Mouse (Mus musculus) limb, embryonic 11.5 days (tissue): Measurements from ENCODE around the gene Hils1. TPM values are rescaled to one million over a fixed set of nuclear protein-coding genes. Genes with fewer than 3 reads are reported as not detected.

Experiments
- ATAC-seq: fragments of 200-750 bp; cut with Nextera tagmentation; 2 replicates; pipeline ENCODE4 v1.8.0; 2017; ENCODE audit warnings: low read depth; ENCODE audit not compliant: insufficient number of reproducible peaks, low FRiP score, low TSS enrichment
- DNase-seq: peaks from one replicate; pipeline ENCODE4 v3.0.0-alpha.2; 2015; ENCODE audit warnings: low spot score
- H3K27ac ChIP-seq: fragments of 300-500 bp; sonication (generic); replicated peaks from 2 replicates; pipeline ENCODE4 v1.5.1; 2014; ENCODE audit warnings: low read depth, mild to moderate bottlenecking, low read length
- H3K27me3 ChIP-seq: fragments of 300-500 bp; sonication (generic); 2 replicates; pipeline ENCODE4 v1.6.1; 2014; ENCODE audit warnings: mild to moderate bottlenecking, low read length, mixed read lengths; ENCODE audit not compliant: control insufficient read depth, insufficient read depth
- H3K36me3 ChIP-seq: fragments of 300-500 bp; sonication (generic); 2 replicates; pipeline ENCODE4 v1.6.1; 2014; ENCODE audit warnings: mild to moderate bottlenecking, low read length, moderate library complexity, mixed read lengths; ENCODE audit not compliant: control insufficient read depth, insufficient read depth
- H3K4me1 ChIP-seq: fragments of 300-500 bp; sonication (generic); 2 replicates; pipeline ENCODE4 v1.6.1; 2014; ENCODE audit warnings: low read length, mixed read lengths; ENCODE audit not compliant: control insufficient read depth, insufficient read depth
- H3K4me2 ChIP-seq: fragments of 300-500 bp; sonication (generic); 2 replicates; pipeline ENCODE4 v1.6.1; 2014; ENCODE audit warnings: low read depth, mild to moderate bottlenecking, moderate library complexity; ENCODE audit not compliant: severe bottlenecking
- H3K4me3 ChIP-seq: fragments of 300-500 bp; sonication (generic); 2 replicates; pipeline ENCODE4 v1.5.1; 2014; ENCODE audit warnings: low read depth, low read length
- H3K9ac ChIP-seq: fragments of 300-500 bp; sonication (generic); 2 replicates; pipeline ENCODE4 v1.6.1; 2014; ENCODE audit warnings: mild to moderate bottlenecking, low read length
- H3K9me3 ChIP-seq: fragments of 300-500 bp; sonication (generic); 2 replicates; pipeline ENCODE4 v1.6.1; 2016; ENCODE audit warnings: low read length; ENCODE audit not compliant: control insufficient read depth
- WGBS: fragments of 180-500 bp; shearing (Covaris S2); extraction: QIAGEN DNeasy Blood & Tissue Kit; methylation state at CpG from one replicate; pipeline ENCODE4 v1.1.7; 2014; 5-methylcytosine and 5-hydroxymethylcytosine counted together
- polyA plus RNA-seq: library from polyadenylated mRNA; unstranded; fragments of >200 nt; fragmentation: Nextera tagmentation; extraction: Ambion mirVana; gene quantifications from 2 replicates; pipeline ENCODE4 v1.2.1, GENCODE M21; 2014

Hils1 gene
- polyA plus RNA-seq, 1 experiment from 2014 or later: not detected

- no peak for ATAC-seq
- WGBS: 76% methylated on average over 8 of the region's 8 CpGs
- no peaks in the 10 kb centered on the region for H3K27me3 ChIP-seq
- H3K9ac ChIP-seq: no peak overlapping the region
- no peak overlapping the region for H3K4me2 ChIP-seq
- no peaks in the 10 kb centered on the region for H3K9me3 ChIP-seq
- DNase-seq: no peak
- H3K36me3 ChIP-seq: peaks cover 12% of the 10 kb centered on the region
- no peak overlapping the region for H3K4me3 ChIP-seq
- peaks cover 7% of the 10 kb centered on the region; the same call in 1 of the 2 replicates for H3K4me1 ChIP-seq
- H3K27ac ChIP-seq: no peak overlapping the region
These were observed 25.6 kb upstream of the Hils1 start for GRCm38 (mm10) chr11:94941776-94942175.

GRCm38 (mm10) chr11:94942282-94943023 lies 24.9 kb upstream of the Hils1 start:
- Histone ChIP-seq H3K27me3 (no peaks in the 10 kb centered on the region), H3K4me2 (no peak overlapping the region), H3K27ac (no peak overlapping the region), H3K9ac (no peak overlapping the region), H3K9me3 (no peaks in the 10 kb centered on the region), H3K4me3 (no peak overlapping the region), H3K4me1 (peaks cover 7% of the 10 kb centered on the region; the same call in 1 of the 2 replicates), H3K36me3 (peaks cover 15% of the 10 kb centered on the region)
- WGBS: 57% methylated on average over 12 of the region's 13 CpGs
- DNase-seq: peak; percentile 57
- no peak for ATAC-seq

GRCm38 (mm10) chr11:94943054-94943453 lies 24.3 kb upstream of the Hils1 start:
- H3K9ac ChIP-seq: no peak overlapping the region
- no peaks in the 10 kb centered on the region for H3K9me3 ChIP-seq
- H3K27ac ChIP-seq: no peak overlapping the region
- no peak for DNase-seq
- H3K4me2 ChIP-seq: no peak overlapping the region
- H3K27me3 ChIP-seq: no peaks in the 10 kb centered on the region
- peaks cover 1% of the 10 kb centered on the region; the same call in 1 of the 2 replicates for H3K4me1 ChIP-seq
- no peak for ATAC-seq
- no peak overlapping the region for H3K4me3 ChIP-seq
- peaks cover 19% of the 10 kb centered on the region for H3K36me3 ChIP-seq
- 89% methylated on average over 15 of the region's 15 CpGs for WGBS

GRCm38 (mm10) chr11:94944295-94944694 lies 23.1 kb upstream of the Hils1 start:
- Histone ChIP-seq H3K4me3 (no peak overlapping the region), H3K4me1 (no peaks in the 10 kb centered on the region), H3K9me3 (no peaks in the 10 kb centered on the region), H3K27ac (no peak overlapping the region), H3K27me3 (no peaks in the 10 kb centered on the region), H3K9ac (no peak overlapping the region), H3K4me2 (no peak overlapping the region), H3K36me3 (peaks cover 19% of the 10 kb centered on the region)
- no peak for DNase-seq
- ATAC-seq: no peak
- 26% methylated on average over 8 of the region's 8 CpGs for WGBS

GRCm38 (mm10) chr11:94945236-94945635 lies 22.2 kb upstream of the Hils1 start:
- H3K4me1 ChIP-seq: no peaks in the 10 kb centered on the region
- DNase-seq (no peak), ATAC-seq (no peak)
- H3K27me3 ChIP-seq: no peaks in the 10 kb centered on the region
- no peaks in the 10 kb centered on the region for H3K9me3 ChIP-seq
- no peak overlapping the region for H3K9ac ChIP-seq
- H3K4me3 ChIP-seq: no peak overlapping the region
- H3K36me3 ChIP-seq: peaks cover 20% of the 10 kb centered on the region
- WGBS: 87% methylated on average over 12 of the region's 12 CpGs
- no peak overlapping the region for H3K4me2 ChIP-seq
- no peak overlapping the region for H3K27ac ChIP-seq

- Histone ChIP-seq H3K36me3 (peaks cover 13% of the 10 kb centered on the region), H3K9ac (no peak overlapping the region), H3K27ac (no peak overlapping the region), H3K9me3 (no peaks in the 10 kb centered on the region), H3K4me2 (no peak overlapping the region), H3K4me1 (no peaks in the 10 kb centered on the region), H3K27me3 (no peaks in the 10 kb centered on the region), H3K4me3 (no peak overlapping the region)
- DNase-seq (no peak), ATAC-seq (no peak)
- 21% methylated on average over 6 of the region's 6 CpGs for WGBS
These were observed 15.2 kb upstream of the Hils1 start for GRCm38 (mm10) chr11:94952169-94952568.

GRCm38 (mm10) chr11:94955103-94955502 lies 12.3 kb upstream of the Hils1 start:
- ATAC-seq (no peak), DNase-seq (no peak)
- Histone ChIP-seq H3K27me3 (no peaks in the 10 kb centered on the region), H3K4me3 (no peak overlapping the region), H3K9ac (no peak overlapping the region), H3K27ac (no peak overlapping the region), H3K9me3 (no peaks in the 10 kb centered on the region), H3K4me2 (no peak overlapping the region), H3K36me3 (peaks cover 7% of the 10 kb centered on the region; the same call in 1 of the 2 replicates), H3K4me1 (peaks cover 8% of the 10 kb centered on the region; the same call in 1 of the 2 replicates)
- 85% methylated on average over 9 of the region's 9 CpGs for WGBS

GRCm38 (mm10) chr11:94957693-94958064 lies 9.7 kb upstream of the Hils1 start:
- no peaks in the 10 kb centered on the region for H3K9me3 ChIP-seq
- no peak overlapping the region for H3K27ac ChIP-seq
- WGBS: 81% methylated on average over 9 of the region's 9 CpGs
- ATAC-seq (no peak), DNase-seq (no peak)
- H3K4me1 ChIP-seq: peaks cover 8% of the 10 kb centered on the region; the same call in 1 of the 2 replicates
- no peak overlapping the region for H3K9ac ChIP-seq
- H3K4me2 ChIP-seq: no peak overlapping the region
- H3K27me3 ChIP-seq: no peaks in the 10 kb centered on the region
- no peaks in the 10 kb centered on the region for H3K36me3 ChIP-seq
- no peak overlapping the region for H3K4me3 ChIP-seq
